Mouse (Mus musculus): ENCODE results near the gene Cbarp. TPM values are rescaled to one million over a fixed set of nuclear protein-coding genes. Genes with fewer than 3 reads are reported as not detected.
A peak's percentile ranks its signal among the peaks of the same experiment; 100 is the strongest.
"Not testable (repeated sequence)": the region's sequence is repeated elsewhere in the genome, so short reads cannot be mapped to it uniquely, and the experiment has no call there.

Cbarp gene
- polyA plus RNA-seq, 1 experiment from 2014 or later, result 5.5 TPM

- ATAC-seq (peak; percentile 49), DNase-seq (ENCODE audit: low spot score) (peak; percentile 96)
- Histone ChIP-seq H3K9me3 (ENCODE audit: low read length) (no peaks in the 10 kb centered on the region), H3K4me3 (ENCODE audit: low read depth, low read length) (peak overlapping the region; percentile 96), H3K27ac (ENCODE audit: low read length) (peak overlapping the region; percentile 100), H3K36me3 (ENCODE audit: insufficient read depth, low read length) (peaks cover 18% of the 10 kb centered on the region), H3K4me1 (ENCODE audit: insufficient read depth, low read depth, low read length) (peaks cover 26% of the 10 kb centered on the region; the same call in 1 of the 2 replicates), H3K4me2 (replicated peaks; ENCODE audit: low read depth, low read length) (peak overlapping the region; percentile 69), H3K27me3 (replicated peaks; ENCODE audit: insufficient read depth, low read length) (no peaks in the 10 kb centered on the region), H3K9ac (replicated peaks; ENCODE audit: low read depth) (peak overlapping the region; percentile 100)
- WGBS, result 0% methylated on average over 35 of the region's 48 CpGs
- TF ChIP-seq EP300 (IDR thresholded peaks at IDR 0.05) (no peak), CTCF (IDR thresholded peaks at IDR 0.05) (no peak; the same call in 1 of the 2 replicates)
Observed at GRCm38 (mm10) chr10:80168038-80168661, 27.5 kb upstream of the Cbarp start.

GRCm38 (mm10) chr10:80167460-80168037 is 26.9 kb upstream of the Cbarp start:
- H3K4me1 ChIP-seq (ENCODE audit: insufficient read depth, low read depth, low read length), result peaks cover 32% of the 10 kb centered on the region; the same call in 1 of the 2 replicates
- ATAC-seq, result peak; percentile 91

GRCm38 (mm10) chr10:80166136-80166535 is 25.5 kb upstream of the Cbarp start:
- not testable (repeated sequence) for H3K9me3 ChIP-seq (ENCODE audit: low read length); H3K4me3 ChIP-seq (ENCODE audit: low read depth, low read length); H3K4me2 ChIP-seq (replicated peaks; ENCODE audit: low read depth, low read length); H3K27me3 ChIP-seq (replicated peaks; ENCODE audit: insufficient read depth, low read length); H3K9ac ChIP-seq (replicated peaks; ENCODE audit: low read depth); H3K27ac ChIP-seq (ENCODE audit: low read length); ATAC-seq; DNase-seq (ENCODE audit: low spot score)
- H3K36me3 ChIP-seq (ENCODE audit: insufficient read depth, low read length), result peaks cover 13% of the 10 kb centered on the region
- WGBS, result 90% methylated on average over 4 of the region's 4 CpGs
- peaks cover 40% of the 10 kb centered on the region for H3K4me1 ChIP-seq (ENCODE audit: insufficient read depth, low read depth, low read length)

More at GRCm38 (mm10) chr10:80167460-80168037, 26.9 kb upstream of the Cbarp start:
- Histone ChIP-seq H3K4me2 (replicated peaks; ENCODE audit: low read depth, low read length) (peak overlapping the region; percentile 69), H3K9ac (replicated peaks; ENCODE audit: low read depth) (peak overlapping the region; percentile 100), H3K36me3 (ENCODE audit: insufficient read depth, low read length) (peaks cover 18% of the 10 kb centered on the region), H3K4me3 (ENCODE audit: low read depth, low read length) (peak overlapping the region; percentile 96), H3K27me3 (replicated peaks; ENCODE audit: insufficient read depth, low read length) (no peaks in the 10 kb centered on the region), H3K27ac (ENCODE audit: low read length) (peak overlapping the region; percentile 100), H3K9me3 (ENCODE audit: low read length) (no peaks in the 10 kb centered on the region)
- TF ChIP-seq EP300 (IDR thresholded peaks at IDR 0.05), result no peak
- no peak; the same call in 1 of the 2 replicates for TF ChIP-seq CTCF (IDR thresholded peaks at IDR 0.05)
- WGBS, result 0% methylated on average over 35 of the region's 55 CpGs
- DNase-seq (ENCODE audit: low spot score), result peak; percentile 99

GRCm38 (mm10) chr10:80165392-80166128 is 24.9 kb upstream of the Cbarp start, which contains the start of gene Cirbp:
Cirbp (plus strand) TSS chr10:80165985.
- peak within 1 kb of the TSS; percentile 89 for H3K4me2 ChIP-seq (replicated peaks; ENCODE audit: low read depth, low read length)
- ATAC-seq (no peak), DNase-seq (ENCODE audit: low spot score) (peak; percentile 67)
- no peaks in the 10 kb centered on the region for H3K27me3 ChIP-seq (replicated peaks; ENCODE audit: insufficient read depth, low read length)
- 27% methylated on average over 20 of the region's 20 CpGs for WGBS
- H3K9me3 ChIP-seq (ENCODE audit: low read length), result no peaks in the 10 kb centered on the region
- peaks cover 43% of the 10 kb centered on the region for H3K4me1 ChIP-seq (ENCODE audit: insufficient read depth, low read depth, low read length)
- no peak for TF ChIP-seq EP300 (IDR thresholded peaks at IDR 0.05)
- TF ChIP-seq CTCF (IDR thresholded peaks at IDR 0.05), result no peak
- peak within 1 kb of the TSS; percentile 33 for H3K4me3 ChIP-seq (ENCODE audit: low read depth, low read length)
- peaks cover 8% of the 10 kb centered on the region for H3K36me3 ChIP-seq (ENCODE audit: insufficient read depth, low read length)
- H3K9ac ChIP-seq (replicated peaks; ENCODE audit: low read depth), result peak within 1 kb of the TSS; percentile 26; the same call in 1 of the 2 replicates
- H3K27ac ChIP-seq (ENCODE audit: low read length), result peak within 1 kb of the TSS; percentile 79

GRCm38 (mm10) chr10:80164998-80165344 is 24.3 kb upstream of the Cbarp start:
- TF ChIP-seq EP300 (IDR thresholded peaks at IDR 0.05), result no peak
- TF ChIP-seq CTCF (IDR thresholded peaks at IDR 0.05), result peak; percentile 100
- ATAC-seq (peak; percentile 16), DNase-seq (ENCODE audit: low spot score) (peak; percentile 97)
- under 1% methylated on average over 17 of the region's 17 CpGs for WGBS
- Histone ChIP-seq H3K4me2 (replicated peaks; ENCODE audit: low read depth, low read length) (peak overlapping the region; percentile 89), H3K9me3 (ENCODE audit: low read length) (no peaks in the 10 kb centered on the region), H3K27ac (ENCODE audit: low read length) (peak overlapping the region; percentile 79), H3K4me1 (ENCODE audit: insufficient read depth, low read depth, low read length) (peaks cover 48% of the 10 kb centered on the region), H3K27me3 (replicated peaks; ENCODE audit: insufficient read depth, low read length) (no peaks in the 10 kb centered on the region), H3K36me3 (ENCODE audit: insufficient read depth, low read length) (peaks cover 2% of the 10 kb centered on the region; the same call in 1 of the 2 replicates), H3K9ac (replicated peaks; ENCODE audit: low read depth) (peak overlapping the region; percentile 26; the same call in 1 of the 2 replicates), H3K4me3 (ENCODE audit: low read depth, low read length) (peak overlapping the region; percentile 33)

Data from lung, postnatal 0 days (tissue).